Mouse (Mus musculus) ES-E14 (cell line): Measurements from ENCODE around the gene Ints5. TPM values are rescaled to one million over a fixed set of nuclear protein-coding genes. Genes with fewer than 3 reads are reported as not detected.

Source experiments
- DNase-seq: peaks from one replicate; pipeline ENCODE4 v3.0.0-alpha.2; 2013; ENCODE audit warnings: low read depth, low spot score
- H3K27ac ChIP-seq: 2 replicates; pipeline ENCODE4 v1.5.1; 2012; ENCODE audit warnings: low read depth, mild to moderate bottlenecking, low read length, moderate library complexity, mixed read lengths; ENCODE audit not compliant: poor library complexity, insufficient read depth, severe bottlenecking
- H3K36me3 ChIP-seq: 2 replicates; pipeline ENCODE4 v1.6.1; 2012; ENCODE audit warnings: mild to moderate bottlenecking, low read length, moderate library complexity, mixed read lengths; ENCODE audit not compliant: control insufficient read depth, poor library complexity, insufficient read depth, severe bottlenecking
- H3K4me1 ChIP-seq, 2 experiments: fragments of 150-350 bp in 1 of 2; sonication (generic) in 1 of 2; 2 replicates each; pipeline ENCODE4 v1.6.1; 2012; ENCODE audit warnings: low read length in 2 of 2, mild to moderate bottlenecking in 1 of 2, mixed read lengths in 1 of 2; ENCODE audit not compliant: control insufficient read depth in 2 of 2, insufficient read depth in 2 of 2, poor library complexity in 1 of 2
- H3K4me3 ChIP-seq, 2 experiments: fragments of 150-350 bp in 1 of 2; sonication (generic) in 1 of 2; 2 replicates each; pipeline ENCODE4 v1.5.1; 2012; ENCODE audit warnings: low read length in 2 of 2, low read depth in 1 of 2, mild to moderate bottlenecking in 1 of 2, mixed read lengths in 1 of 2; ENCODE audit not compliant: insufficient read depth in 1 of 2, poor library complexity in 1 of 2, severe bottlenecking in 1 of 2
- H3K9ac ChIP-seq: 2 replicates; pipeline ENCODE4 v1.6.1; 2012; ENCODE audit warnings: low read depth, mild to moderate bottlenecking, low read length, mixed read lengths; ENCODE audit not compliant: poor library complexity, insufficient read depth, severe bottlenecking
- H3K9me3 ChIP-seq: fragments of 150-350 bp; sonication (generic); 2 replicates; pipeline ENCODE4 v1.6.1; 2012; ENCODE audit warnings: low read depth, mild to moderate bottlenecking, low read length; ENCODE audit not compliant: control insufficient read depth, insufficient read depth
- CHD2 ChIP-seq: IDR thresholded peaks from 2 replicates; pipeline ENCODE4 v1.6.1; 2014; ENCODE audit warnings: mild to moderate bottlenecking, low read depth, low read length, inconsistent platforms
- HCFC1 ChIP-seq: IDR thresholded peaks from 2 replicates; pipeline ENCODE4 v1.6.1; 2012; ENCODE audit warnings: low read length, inconsistent platforms, borderline replicate concordance; ENCODE audit not compliant: insufficient read depth
- MAFK ChIP-seq: IDR thresholded peaks from 2 replicates; pipeline ENCODE4 v1.6.1; 2014; ENCODE audit warnings: mild to moderate bottlenecking, low read depth, low read length, inconsistent platforms; ENCODE audit not compliant: insufficient read depth
- ZC3H11A ChIP-seq: IDR thresholded peaks from 2 replicates; pipeline ENCODE4 v1.6.1; 2012; ENCODE audit warnings: low read depth, mild to moderate bottlenecking, inconsistent platforms, low read length, borderline replicate concordance
- ZNF384 ChIP-seq: IDR thresholded peaks from 2 replicates; pipeline ENCODE4 v1.6.1; 2012; ENCODE audit warnings: low read depth, low read length, inconsistent platforms
- in situ Hi-C, 2 experiments: fragments of 600-800 bp; cut with MboI; formaldehyde crosslinking; loops; one replicate each; pipeline ENCODE4 v1.15.1; 2025; ENCODE audit warnings: low sequenced_read_pairs in 2 of 2, inconsistent platforms in 1 of 2; ENCODE audit not compliant: unreplicated experiment in 2 of 2
- total RNA-seq: library from RNA; depleted of rRNA; stranded (reverse); fragments of 300-350 nt; gene quantifications from 2 replicates; pipeline ENCODE4 v1.2.3, GENCODE M21; 2012

Gene Ints5
- total RNA-seq, 1 experiment: 59.3 TPM

DNA sequence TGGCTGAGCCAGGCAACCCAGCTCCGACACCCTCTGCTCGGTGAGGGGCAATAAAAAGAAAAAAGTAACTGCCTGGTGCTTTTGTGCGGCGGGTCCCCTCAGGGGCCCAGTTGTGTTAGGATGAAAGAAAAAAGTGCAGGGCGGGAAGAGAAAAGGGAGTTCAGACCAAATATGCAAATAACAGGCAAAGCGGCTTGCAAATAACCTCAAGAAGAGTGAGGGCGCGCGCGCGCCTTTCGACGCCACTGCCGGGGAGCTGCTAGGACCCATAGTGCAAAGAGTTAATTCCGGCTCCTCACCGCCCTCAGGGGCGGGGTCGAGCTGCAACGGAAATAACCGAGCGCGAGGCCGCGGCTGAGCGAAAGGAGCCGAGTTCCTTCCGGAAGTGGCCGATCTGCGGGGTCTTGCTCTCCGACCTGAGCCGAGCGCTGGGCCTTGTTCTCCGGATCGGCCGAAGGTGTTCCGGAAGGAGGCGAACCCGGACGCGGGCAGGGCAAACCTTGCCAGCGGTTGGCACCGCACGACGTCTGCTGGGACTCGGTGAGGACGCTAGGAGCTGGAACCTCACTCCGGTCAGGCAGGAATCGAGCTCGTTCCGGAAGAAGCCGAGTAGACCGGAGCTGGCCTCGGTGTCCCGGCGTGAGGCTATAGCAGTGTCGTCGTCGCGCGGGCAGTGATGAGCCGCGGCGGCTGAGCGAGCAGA lies 48.9 kb downstream of the Ints5 start, which contains the start of gene Mta2:
Mta2 (plus strand) TSS at position 361 of the 703 bp plus-strand sequence.
- peak within 1 kb of the TSS; percentile 88 to 89 for H3K4me3 ChIP-seq
- peak within 1 kb of the TSS; percentile 82 for H3K27ac ChIP-seq
- in situ Hi-C loops: no loop called here
- TF ChIP-seq HCFC1 (peak; percentile 55; the same call in 1 of the 2 replicates), ZC3H11A (no peak)
- peaks cover 27% of the 10 kb centered on the region for H3K36me3 ChIP-seq
- peaks cover 9 to 21% of the 10 kb centered on the region in 2 experiments; a peak in 3 of 4 replicates for H3K4me1 ChIP-seq
- peak; percentile 92 for DNase-seq
- H3K9ac ChIP-seq: peak within 1 kb of the TSS; percentile 92
- H3K9me3 ChIP-seq: no peaks in the 10 kb centered on the region

DNA sequence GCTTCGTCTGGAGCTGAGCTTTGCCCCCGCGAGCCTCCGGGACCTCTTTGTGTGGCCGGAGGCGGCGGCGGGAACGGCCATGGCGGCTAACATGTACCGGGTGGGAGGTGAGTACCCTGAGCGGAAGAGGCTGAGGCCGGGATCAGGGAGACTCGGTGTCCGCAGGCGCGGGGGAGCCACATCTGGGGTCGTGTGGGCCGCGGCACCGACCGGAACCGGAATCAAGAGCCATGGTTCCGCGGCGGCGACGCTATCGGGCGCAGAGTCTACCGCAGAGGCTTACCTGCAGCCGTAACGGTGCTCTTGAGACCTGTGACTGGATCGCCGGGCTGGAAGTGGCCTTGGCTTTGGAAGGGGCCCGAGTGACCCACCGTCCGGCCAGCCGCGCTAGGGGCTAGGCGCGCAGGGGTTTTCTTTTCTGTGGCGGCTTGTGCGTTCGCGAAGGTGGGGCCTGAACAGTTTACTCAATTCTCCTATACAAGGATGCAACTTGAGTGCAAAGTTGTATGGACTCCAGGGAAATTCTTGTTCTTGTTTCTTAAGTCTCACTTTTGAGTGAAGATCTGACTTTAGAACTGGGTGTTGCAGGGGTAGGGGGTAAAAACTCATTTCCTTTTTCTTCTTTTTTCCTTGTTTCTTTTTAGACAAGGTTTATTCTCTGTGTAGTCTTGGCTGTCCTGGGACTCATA lies 49.6 kb downstream of the Ints5 start:
- H3K36me3 ChIP-seq: peaks cover 33% of the 10 kb centered on the region
- H3K4me3 ChIP-seq: peak overlapping the region; percentile 88 to 89
- peak overlapping the region; percentile 92 for H3K9ac ChIP-seq
- no peak for DNase-seq
- H3K4me1 ChIP-seq: peaks cover 9 to 19% of the 10 kb centered on the region in 2 experiments; a peak in 3 of 4 replicates
- in situ Hi-C loops: no loop called here
- H3K27ac ChIP-seq: peak overlapping the region; percentile 82
- no peaks in the 10 kb centered on the region for H3K9me3 ChIP-seq
- TF ChIP-seq HCFC1 (no peak), ZNF384 (no peak), CHD2 (no peak), ZC3H11A (no peak), MAFK (no peak)

DNA sequence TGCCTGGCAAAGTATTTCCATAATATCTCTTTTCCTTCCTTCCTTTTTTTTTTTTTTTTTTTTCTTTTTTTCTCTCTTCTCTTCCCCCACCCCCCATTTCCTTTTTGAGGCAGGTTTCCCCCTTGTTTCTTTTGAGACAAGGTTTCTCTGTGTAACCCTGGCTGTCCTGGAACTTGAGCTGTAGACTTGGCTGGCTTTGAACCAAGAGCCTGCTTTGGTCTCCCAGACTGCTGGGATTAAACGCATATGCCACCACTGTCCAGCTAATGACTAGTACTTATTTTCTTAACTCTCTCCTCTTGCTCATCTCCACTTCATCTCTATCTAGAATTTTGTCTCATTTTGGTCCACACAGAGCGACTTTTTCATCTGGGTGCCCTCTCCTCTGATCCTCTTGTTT lies 50.2 kb downstream of the Ints5 start:
- TF ChIP-seq CHD2 (no peak), ZNF384 (no peak)
- Histone ChIP-seq H3K27ac (no peak overlapping the region), H3K9me3 (no peaks in the 10 kb centered on the region), H3K9ac (peak overlapping the region; percentile 92; the same call in 1 of the 2 replicates), H3K36me3 (peaks cover 40% of the 10 kb centered on the region), H3K4me3 (peak overlapping the region; percentile 88 to 89), H3K4me1 (peaks cover 9 to 19% of the 10 kb centered on the region in 2 experiments; a peak in 3 of 4 replicates)
- DNase-seq: no peak
- in situ Hi-C loops: no loop called here

DNA sequence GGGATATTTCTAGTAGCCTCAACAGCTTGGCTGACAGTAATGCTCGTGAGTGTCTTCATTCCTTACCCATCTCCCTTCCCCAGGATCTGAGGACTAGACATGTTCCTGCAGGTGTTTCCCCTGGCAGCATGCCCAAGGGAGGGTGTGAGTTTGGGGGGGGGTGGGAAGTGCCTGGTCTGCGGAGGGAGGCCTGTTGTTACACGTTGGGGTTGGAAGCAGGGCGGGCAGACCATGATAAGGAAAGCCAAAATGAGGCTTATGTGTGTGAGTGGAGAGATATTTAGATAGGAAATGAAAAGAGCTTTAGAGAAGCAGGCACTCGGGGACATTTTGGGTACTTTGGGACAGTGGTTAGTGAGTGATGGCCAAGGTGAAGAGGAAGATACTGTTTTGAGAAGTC lies 51.3 kb downstream of the Ints5 start:
- Histone ChIP-seq H3K9me3 (no peaks in the 10 kb centered on the region), H3K36me3 (peaks cover 46% of the 10 kb centered on the region), H3K9ac (peak overlapping the region; percentile 1; the same call in 1 of the 2 replicates), H3K4me1 (peaks cover 9 to 19% of the 10 kb centered on the region in 2 experiments; a peak in 3 of 4 replicates), H3K4me3 (no peak overlapping the region; a peak in 1 of 4 replicates), H3K27ac (no peak overlapping the region)
- no peak for DNase-seq
- in situ Hi-C loops: no loop called here
- TF ChIP-seq ZNF384: no peak
- no peak for TF ChIP-seq HCFC1
- TF ChIP-seq ZC3H11A: no peak

DNA sequence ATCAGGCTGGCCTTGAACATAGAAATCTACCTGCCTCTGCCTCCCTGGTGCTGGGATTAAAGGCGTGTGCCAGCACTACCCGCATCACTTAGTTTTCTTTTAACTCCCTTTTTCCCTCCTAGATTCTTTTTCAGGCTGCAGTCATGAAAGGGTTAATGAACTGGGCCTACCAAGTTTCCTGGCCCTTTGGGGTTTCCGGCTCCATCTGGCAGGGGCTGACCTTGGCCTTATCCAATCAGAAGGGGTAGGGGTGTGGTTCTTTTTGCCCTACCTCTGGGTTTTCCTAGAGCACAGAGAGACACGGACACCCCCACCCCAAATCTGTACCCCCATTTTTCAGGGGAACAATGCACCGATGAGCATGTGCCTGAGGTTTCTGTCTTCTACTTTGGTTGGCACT lies 51.9 kb downstream of the Ints5 start:
- H3K4me1 ChIP-seq: peaks cover 9 to 19% of the 10 kb centered on the region in 2 experiments; a peak in 3 of 4 replicates
- no peak overlapping the region for H3K27ac ChIP-seq
- in situ Hi-C loops: no loop called here
- peak; percentile 91 for DNase-seq
- peak overlapping the region; percentile 47 for H3K9ac ChIP-seq
- TF ChIP-seq HCFC1 (no peak), ZNF384 (peak; percentile 58; the same call in 1 of the 2 replicates)
- no peaks in the 10 kb centered on the region for H3K9me3 ChIP-seq
- H3K36me3 ChIP-seq: peaks cover 48% of the 10 kb centered on the region
- H3K4me3 ChIP-seq: peak overlapping the region in 1 of 2 experiments; percentile 14; a peak in 1 of 4 replicates
